23 mouse cellular contexts compared by ENCODE assay signal in the genomic region with DNA sequence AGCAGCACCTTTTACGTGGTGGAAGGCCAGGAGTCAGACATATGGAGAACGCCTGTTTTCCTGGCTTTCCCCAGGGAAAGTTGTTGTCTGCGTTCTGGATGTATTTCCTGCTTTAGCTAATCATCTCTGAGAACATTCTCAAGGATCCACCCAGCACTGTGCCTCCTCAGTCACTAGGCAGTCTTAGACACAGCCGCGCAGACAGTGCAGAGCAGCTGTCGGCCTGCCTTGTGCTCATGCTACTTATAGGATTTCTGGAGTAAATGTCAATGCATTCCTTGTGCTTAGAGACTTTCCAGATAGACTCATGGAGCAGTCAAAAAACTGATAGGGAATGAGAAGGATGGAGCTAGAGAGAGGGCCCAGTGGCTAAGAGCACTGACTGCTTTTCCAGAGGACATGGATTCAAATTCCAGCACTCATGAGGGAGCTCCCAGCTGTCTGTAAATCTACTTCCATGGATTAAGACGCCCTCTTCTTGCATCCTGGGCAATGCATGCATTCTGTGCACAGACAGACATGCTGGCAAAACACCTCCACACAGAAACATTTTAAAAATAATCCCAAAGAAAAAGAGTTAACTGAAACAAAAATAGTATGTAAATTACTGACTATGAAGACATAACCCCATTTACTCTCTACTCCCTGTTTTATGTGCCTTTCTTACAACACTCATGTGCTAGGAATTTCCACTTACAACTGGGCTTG. TPM values are rescaled to one million over a fixed set of nuclear protein-coding genes. Genes with fewer than 3 reads are reported as not detected.
A peak's percentile ranks its signal among the peaks of the same experiment; 100 is the strongest.
DNase-seq lines count a peak whose midpoint lies in the region; ATAC-seq and TF ChIP-seq lines count a peak whose summit lies in the region.
"Had no signal": no experiment of that assay in that cellular context is flagged by ENCODE, and none has a peak within 500 bp of the region (broad histone marks: within the 10 kb centered on the region; RNA-seq: fewer than 3 reads in every experiment).

No protein-coding gene starts in this region.

- no peak overlapping the region for H3K27ac ChIP-seq in lung, postnatal 0 days (ENCODE audit: low read length)
- H3K27ac ChIP-seq in limb, embryonic 10.5 days: no peak overlapping the region
- H3K27ac ChIP-seq: embryonic facial prominence, embryonic 10.5 days; forebrain, embryonic 13.5 days; heart, adult 2 months; heart, embryonic 15.5 days; hindbrain, embryonic 10.5 days; hindbrain, embryonic 14.5 days had no signal

- TF ChIP-seq EP300 in lung, postnatal 0 days (IDR thresholded peaks at IDR 0.05): no peak

- no peak overlapping the region for H3K4me3 ChIP-seq in lung, postnatal 0 days (ENCODE audit: low read depth, low read length)
- no peak overlapping the region for H3K4me3 ChIP-seq in limb, embryonic 10.5 days
- H3K4me3 ChIP-seq: embryonic facial prominence, embryonic 10.5 days; forebrain, embryonic 13.5 days; heart, adult 2 months; heart, embryonic 15.5 days; hindbrain, embryonic 10.5 days had no signal

- H3K9me3 ChIP-seq in lung, postnatal 0 days (ENCODE audit: low read length): no peaks in the 10 kb centered on the region
- H3K9me3 ChIP-seq in limb, embryonic 10.5 days (replicated peaks): no peaks in the 10 kb centered on the region
- H3K9me3 ChIP-seq: embryonic facial prominence, embryonic 10.5 days; forebrain, embryonic 13.5 days; heart, embryonic 15.5 days; hindbrain, embryonic 10.5 days had no signal

- no peaks in the 10 kb centered on the region for H3K27me3 ChIP-seq in lung, postnatal 0 days (replicated peaks; ENCODE audit: insufficient read depth, low read length)
- no peaks in the 10 kb centered on the region for H3K27me3 ChIP-seq in limb, embryonic 10.5 days (ENCODE audit: low read depth, poor library complexity, severe bottlenecking)
- H3K27me3 ChIP-seq: forebrain, embryonic 13.5 days; heart, embryonic 15.5 days had no signal

- H3K4me1 ChIP-seq in lung, postnatal 0 days (ENCODE audit: insufficient read depth, low read depth, low read length): no peaks in the 10 kb centered on the region
- H3K4me1 ChIP-seq in limb, embryonic 10.5 days: no peaks in the 10 kb centered on the region
- H3K4me1 ChIP-seq: embryonic facial prominence, embryonic 10.5 days; forebrain, embryonic 13.5 days; hindbrain, embryonic 10.5 days had no signal

- 90% methylated on average over 7 of the region's 7 CpGs for WGBS in lung, postnatal 0 days
- WGBS in limb, embryonic 10.5 days: 91% methylated on average over 7 of the region's 7 CpGs

- no peak for ATAC-seq in lung, postnatal 0 days
- ATAC-seq: forebrain, embryonic 13.5 days; forebrain, postnatal 0 days had no signal

- no peak for TF ChIP-seq CTCF in lung, postnatal 0 days (IDR thresholded peaks at IDR 0.05)

- no peaks in the 10 kb centered on the region for H3K36me3 ChIP-seq in lung, postnatal 0 days (ENCODE audit: insufficient read depth, low read length)
- H3K36me3 ChIP-seq in limb, embryonic 10.5 days: no peaks in the 10 kb centered on the region
- H3K36me3 ChIP-seq: embryonic facial prominence, embryonic 10.5 days; heart, embryonic 15.5 days; hindbrain, embryonic 10.5 days had no signal

- H3K4me2 ChIP-seq in lung, postnatal 0 days (replicated peaks; ENCODE audit: low read depth, low read length): no peak overlapping the region
- H3K4me2 ChIP-seq: forebrain, embryonic 13.5 days; heart, embryonic 11.5 days; heart, embryonic 15.5 days; hindbrain, embryonic 14.5 days had no signal

- no peak overlapping the region for H3K9ac ChIP-seq in lung, postnatal 0 days (replicated peaks; ENCODE audit: low read depth)
- H3K9ac ChIP-seq: forebrain, embryonic 13.5 days; forebrain, postnatal 0 days; heart, embryonic 15.5 days; hindbrain, embryonic 14.5 days had no signal

- DNase-seq in frontal cortex, postnatal 36 days (ENCODE audit: low spot score in 2 of 2): peak; percentile 4 to 9
- no peak for DNase-seq in frontal cortex, postnatal 10 days (ENCODE audit: low spot score in 2 of 2)
- DNase-seq in lung, postnatal 0 days (ENCODE audit: low spot score): peak; percentile 15
- DNase-seq in lung, adult 18-20 months: no peak
- peak; percentile 12 for DNase-seq in right cerebral cortex, postnatal 14 days
- DNase-seq in right cerebral cortex, postnatal 4 days: no peak
- no peak for DNase-seq in limb, embryonic 10.5 days (ENCODE audit: low spot score)
- DNase-seq: adrenal gland, postnatal 10 days; cerebellum, adult 18-20 months; cerebellum, adult 9-11 months; cerebellum, postnatal 36 days; forebrain, postnatal 0 days; gastrocnemius, postnatal 14 days; heart, adult 2 months had no signal

RNA-seq across cellular contexts. Expression of a gene that starts 30.1 kb away (rescaled TPM):
- polyA plus RNA-seq in lung, postnatal 0 days (2015; fragmentation: Nextera tagmentation; extraction: Ambion mirVana): not detected in 2 replicates
- polyA plus RNA-seq in limb, embryonic 10.5 days (2016; fragmentation: Nextera tagmentation; extraction: Ambion mirVana): not detected in 2 replicates
- polyA plus RNA-seq: C2C12; embryonic facial prominence, embryonic 10.5 days; embryonic facial prominence, embryonic 14.5 days; forebrain, embryonic 13.5 days; forebrain, postnatal 0 days; gonadal fat pad, adult 2 months; heart, adult 2 months; heart, embryonic 11.5 days; heart, embryonic 15.5 days; hindbrain, embryonic 10.5 days; hindbrain, embryonic 14.5 days had no signal

Comparison
In these comparisons a context has a peak if more than half of its experiments do, and no peak if none do; other contexts are left out.
1. DNase-seq: peak in frontal cortex, postnatal 36 days (2 of 2), lung, postnatal 0 days (single experiment) and right cerebral cortex, postnatal 14 days (single experiment); none in frontal cortex, postnatal 10 days (0 of 2), lung, adult 18-20 months (0 of 2), right cerebral cortex, postnatal 4 days (single experiment) and limb, embryonic 10.5 days (single experiment).